Mouse (Mus musculus) E14TG2a.4 (cell line): ENCODE data around the gene Rundc3a.

Experiments used
- H3K27me3 ChIP-seq: 2 replicates; pipeline ENCODE4 v1.6.1; 2014; ENCODE audit warnings: low read length, control low read depth; ENCODE audit not compliant: insufficient read depth
- H3K36me3 ChIP-seq: 2 replicates; pipeline ENCODE4 v1.6.1; 2014; ENCODE audit warnings: low read length, control low read depth; ENCODE audit not compliant: insufficient read depth
- H3K4me1 ChIP-seq: replicated peaks from 2 replicates; pipeline ENCODE4 v1.6.1; 2014; ENCODE audit warnings: low read depth, low read length, control low read depth
- H3K4me3 ChIP-seq: replicated peaks from 2 replicates; pipeline ENCODE4 v1.5.1; 2014; ENCODE audit warnings: mild to moderate bottlenecking, low read length
- H3K9me3 ChIP-seq: 2 replicates; pipeline ENCODE4 v1.6.1; 2014; ENCODE audit warnings: low read length, control low read depth
- CTCF ChIP-seq: conservative IDR thresholded peaks from 2 replicates; pipeline ENCODE4 v1.5.1; 2014; ENCODE audit warnings: low read length
- NANOG ChIP-seq: IDR thresholded peaks from 2 replicates; pipeline ENCODE4 v1.6.1; 2014; ENCODE audit warnings: borderline replicate concordance, low read length, mixed read lengths
- POU5F1 ChIP-seq: IDR thresholded peaks from 2 replicates; pipeline ENCODE4 v1.6.1; 2014; ENCODE audit warnings: low read length, borderline replicate concordance

Rundc3a gene

DNA sequence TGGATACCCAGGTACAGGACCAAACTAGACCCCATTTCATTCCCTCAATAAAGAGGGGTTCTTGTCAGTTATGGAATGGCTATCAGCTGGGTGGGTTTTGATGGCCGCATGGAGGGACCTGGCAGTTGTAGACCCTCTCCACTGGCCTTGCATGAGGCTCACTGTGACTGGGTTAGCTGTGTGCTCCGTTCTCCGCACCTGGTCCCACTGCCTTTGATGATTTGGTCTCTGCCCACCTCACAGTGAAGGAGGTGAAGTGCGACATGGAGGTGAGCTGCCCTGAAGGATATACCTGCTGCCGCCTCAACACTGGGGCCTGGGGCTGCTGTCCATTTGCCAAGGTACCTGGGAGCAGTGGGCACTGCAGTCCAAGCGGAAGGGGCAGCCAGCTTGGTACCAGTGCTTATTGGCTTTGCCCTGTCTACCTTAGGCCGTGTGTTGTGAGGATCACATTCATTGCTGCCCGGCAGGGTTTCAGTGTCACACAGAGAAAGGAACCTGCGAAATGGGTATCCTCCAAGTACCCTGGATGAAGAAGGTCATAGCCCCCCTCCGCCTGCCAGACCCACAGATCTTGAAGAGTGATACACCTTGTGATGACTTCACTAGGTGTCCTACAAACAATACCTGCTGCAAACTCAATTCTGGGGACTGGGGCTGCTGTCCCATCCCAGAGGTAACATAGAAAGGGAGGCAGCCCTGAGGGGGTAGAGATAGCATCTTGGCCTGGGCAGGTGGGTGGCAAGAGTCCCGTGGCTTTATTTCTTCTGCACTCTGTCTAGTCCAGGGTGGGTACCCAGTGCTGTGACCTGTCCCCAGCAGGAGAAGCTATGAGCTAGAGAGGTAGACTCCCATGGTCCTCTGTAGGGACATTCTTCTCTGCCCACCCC is 41.9 kb downstream of the Rundc3a start:
- H3K27me3 ChIP-seq, result peaks cover 24% of the 10 kb centered on the region
- H3K4me3 ChIP-seq, result no peak overlapping the region
- no peaks in the 10 kb centered on the region for H3K9me3 ChIP-seq
- peaks cover 45% of the 10 kb centered on the region for H3K36me3 ChIP-seq
- H3K4me1 ChIP-seq, result peaks cover 68% of the 10 kb centered on the region
- TF ChIP-seq CTCF, result no peak
- no peak for TF ChIP-seq NANOG
- TF ChIP-seq POU5F1, result no peak

DNA sequence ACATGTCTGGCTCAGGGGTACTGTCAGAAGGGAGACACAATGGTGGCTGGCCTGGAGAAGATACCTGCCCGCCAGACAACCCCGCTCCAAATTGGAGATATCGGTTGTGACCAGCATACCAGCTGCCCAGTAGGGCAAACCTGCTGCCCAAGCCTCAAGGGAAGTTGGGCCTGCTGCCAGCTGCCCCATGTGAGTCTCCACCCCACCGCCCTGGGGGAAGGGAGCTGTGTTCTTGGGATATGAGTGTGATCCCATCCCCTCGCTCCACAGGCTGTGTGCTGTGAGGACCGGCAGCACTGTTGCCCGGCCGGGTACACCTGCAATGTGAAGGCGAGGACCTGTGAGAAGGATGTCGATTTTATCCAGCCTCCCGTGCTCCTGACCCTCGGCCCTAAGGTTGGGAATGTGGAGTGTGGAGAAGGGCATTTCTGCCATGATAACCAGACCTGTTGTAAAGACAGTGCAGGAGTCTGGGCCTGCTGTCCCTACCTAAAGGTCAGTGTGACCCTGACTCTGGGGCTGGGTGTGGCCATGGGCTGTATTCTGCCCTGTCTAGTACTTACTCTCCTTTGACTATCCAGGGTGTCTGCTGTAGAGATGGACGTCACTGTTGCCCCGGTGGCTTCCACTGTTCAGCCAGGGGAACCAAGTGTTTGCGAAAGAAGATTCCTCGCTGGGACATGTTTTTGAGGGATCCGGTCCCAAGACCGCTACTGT is 42.7 kb downstream of the Rundc3a start:
- Histone ChIP-seq H3K27me3 (peaks cover 25% of the 10 kb centered on the region), H3K9me3 (no peaks in the 10 kb centered on the region), H3K36me3 (peaks cover 45% of the 10 kb centered on the region), H3K4me1 (peaks cover 76% of the 10 kb centered on the region), H3K4me3 (no peak overlapping the region)
- TF ChIP-seq CTCF, result no peak

DNA sequence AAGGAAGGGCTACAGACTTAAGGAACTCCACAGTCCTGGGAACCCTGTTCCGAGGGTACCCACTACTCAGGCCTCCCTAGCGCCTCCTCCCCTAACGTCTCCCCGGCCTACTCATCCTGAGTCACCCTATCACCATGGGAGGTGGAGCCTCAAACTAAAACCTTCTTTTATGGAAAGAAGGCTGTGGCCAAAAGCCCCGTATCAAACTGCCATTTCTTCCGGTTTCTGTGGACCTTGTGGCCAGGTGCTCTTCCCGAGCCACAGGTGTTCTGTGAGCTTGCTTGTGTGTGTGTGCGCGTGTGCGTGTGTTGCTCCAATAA is 43.2 kb downstream of the Rundc3a start:
- Histone ChIP-seq H3K9me3 (no peaks in the 10 kb centered on the region), H3K4me3 (no peak overlapping the region), H3K27me3 (peaks cover 25% of the 10 kb centered on the region), H3K36me3 (peaks cover 45% of the 10 kb centered on the region), H3K4me1 (peaks cover 74% of the 10 kb centered on the region)
- TF ChIP-seq CTCF, result no peak
- TF ChIP-seq POU5F1, result no peak
- TF ChIP-seq NANOG, result no peak

DNA sequence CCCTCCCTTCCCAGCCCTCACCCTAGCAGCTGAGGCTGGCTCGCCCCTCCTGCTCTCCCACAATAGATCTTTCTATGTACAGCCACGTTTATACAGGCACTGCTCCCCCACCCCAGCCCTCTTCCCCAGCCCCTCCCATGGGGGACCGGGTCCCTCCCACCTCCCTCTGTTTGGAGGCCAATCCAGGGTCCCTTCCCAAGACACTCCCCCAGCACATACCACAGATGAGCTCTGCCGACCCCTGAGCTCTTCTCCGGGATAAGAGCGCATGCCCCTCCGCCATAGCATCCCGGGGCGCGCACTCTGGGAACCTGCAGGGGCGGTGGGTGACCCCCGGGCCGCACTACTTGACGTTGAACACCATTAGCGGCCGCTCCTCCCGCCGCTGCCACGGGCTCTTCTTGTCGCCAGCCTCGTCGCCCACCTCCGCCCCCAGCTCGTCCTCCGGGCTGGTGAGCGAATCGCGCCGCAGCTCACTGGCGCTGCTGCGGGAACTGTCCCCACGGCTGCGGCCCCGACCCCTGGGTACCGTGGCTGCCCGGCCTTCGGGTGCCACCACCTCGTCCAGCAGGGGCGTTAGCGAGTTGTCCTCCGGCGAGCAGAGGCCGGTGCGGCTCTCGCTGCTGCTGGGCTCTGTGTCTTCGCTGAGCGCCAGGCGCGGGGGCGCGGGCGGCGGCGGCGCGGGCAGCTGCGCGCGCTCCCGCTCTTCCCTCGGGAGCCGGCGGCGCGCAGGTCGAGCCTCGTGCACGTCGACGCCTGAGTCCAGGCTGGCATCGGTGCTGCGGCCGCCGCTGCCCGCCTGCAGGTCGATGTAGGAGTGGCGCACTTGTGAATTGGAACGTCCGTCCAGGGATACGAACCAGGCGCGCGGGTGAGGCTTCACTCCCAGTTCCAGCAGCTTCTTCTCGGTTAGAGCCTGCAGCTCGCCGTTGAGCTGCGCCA is 44.2 kb downstream of the Rundc3a start:
- peaks cover 69% of the 10 kb centered on the region for H3K4me1 ChIP-seq
- TF ChIP-seq CTCF (no peak), POU5F1 (no peak), NANOG (no peak)
- H3K4me3 ChIP-seq, result peak overlapping the region; percentile 90
- H3K9me3 ChIP-seq, result no peaks in the 10 kb centered on the region
- H3K36me3 ChIP-seq, result peaks cover 43% of the 10 kb centered on the region
- peaks cover 25% of the 10 kb centered on the region for H3K27me3 ChIP-seq

DNA sequence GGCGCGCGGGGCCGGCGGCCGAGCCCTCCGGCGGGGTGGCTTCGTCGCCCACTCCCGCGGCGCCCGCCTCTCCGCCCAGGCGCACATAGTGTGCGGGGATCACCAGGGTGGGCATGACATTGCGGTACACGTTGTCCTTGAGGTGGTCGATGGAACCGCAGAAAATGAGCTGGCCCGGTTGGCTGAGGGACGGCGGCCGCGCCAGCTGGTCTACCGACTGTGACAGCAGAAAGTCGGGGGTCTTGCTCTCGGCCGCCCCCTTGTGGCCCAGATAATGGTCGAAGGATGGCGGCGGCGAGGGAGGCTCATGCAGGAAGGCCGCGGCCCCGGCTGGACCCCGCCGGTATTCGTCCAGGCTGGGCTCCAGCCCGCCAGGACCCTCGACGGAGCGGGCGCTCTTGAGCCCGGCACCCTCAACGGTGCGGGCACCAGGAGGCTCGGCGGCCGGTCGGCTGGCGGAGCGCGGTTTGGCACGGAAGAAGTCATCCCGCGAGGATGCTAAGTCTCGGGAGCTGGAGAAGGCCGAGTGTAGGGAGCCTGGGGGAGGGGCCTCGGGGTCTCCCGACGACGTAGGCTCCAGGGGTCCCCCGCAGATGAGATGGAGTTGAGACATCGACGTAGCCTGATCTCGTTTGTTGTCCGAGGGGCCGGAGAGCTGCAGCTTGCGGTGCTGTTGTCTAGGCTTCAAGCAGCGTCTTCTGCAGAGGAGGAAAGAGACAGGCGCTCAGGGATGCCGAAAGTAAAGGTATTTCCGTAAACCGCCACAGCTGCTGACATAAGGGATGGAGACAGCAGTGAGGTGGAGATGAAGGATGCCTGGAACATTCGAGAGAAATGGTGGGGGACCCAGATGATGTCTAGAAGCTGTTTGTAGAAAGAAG is 45.2 kb downstream of the Rundc3a start:
- Histone ChIP-seq H3K27me3 (peaks cover 31% of the 10 kb centered on the region), H3K9me3 (no peaks in the 10 kb centered on the region)
- TF ChIP-seq NANOG (no peak), CTCF (peak; percentile 49)

DNA sequence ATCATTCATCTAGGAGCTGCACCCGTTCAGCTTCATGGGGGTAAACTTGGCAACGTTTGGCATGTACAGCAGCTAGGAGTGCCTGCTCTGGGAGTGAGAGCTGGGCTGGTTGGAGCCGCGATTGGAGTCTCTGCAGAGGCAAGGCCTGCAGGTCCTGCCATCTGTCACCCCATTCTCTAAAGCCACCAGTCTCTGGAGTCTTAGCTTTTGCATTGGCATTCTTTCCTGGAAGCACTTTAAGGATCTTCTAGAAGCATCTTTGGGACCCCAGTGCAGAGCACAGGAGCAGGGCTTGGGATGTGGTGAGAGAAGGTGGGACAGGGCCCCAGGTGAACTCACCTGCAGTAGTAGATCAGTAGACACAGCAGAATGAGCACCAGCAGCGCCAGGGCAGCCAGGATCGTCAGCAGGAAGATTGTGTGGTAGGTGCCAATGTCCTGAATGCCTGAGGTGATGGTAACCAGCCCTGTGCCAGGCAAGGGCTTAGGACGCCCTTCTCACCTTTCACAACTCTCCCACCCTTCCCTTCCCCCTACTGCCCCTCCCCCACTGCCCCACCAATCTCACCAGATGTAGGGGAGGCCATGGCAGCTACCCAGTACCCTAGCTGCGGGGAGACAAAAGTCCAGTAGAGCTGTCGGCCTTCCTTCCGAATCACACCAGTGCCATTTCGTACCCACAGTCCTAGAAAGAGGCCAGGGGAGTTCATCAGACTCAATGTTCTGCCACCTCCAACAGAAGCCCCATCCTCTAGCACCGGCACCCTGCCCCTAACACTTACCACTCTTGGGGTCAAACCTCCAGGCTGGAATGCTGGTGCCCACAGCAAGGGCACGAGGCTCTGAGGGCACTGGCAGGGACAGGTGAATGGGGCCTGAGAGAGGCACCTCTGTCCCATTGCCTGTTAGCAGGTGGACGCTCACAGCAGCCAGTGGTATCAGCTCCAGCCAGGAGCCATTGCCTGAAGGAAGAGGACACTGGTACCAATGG is 46.2 kb downstream of the Rundc3a start:
- peaks cover 23% of the 10 kb centered on the region for H3K36me3 ChIP-seq
- TF ChIP-seq NANOG, result no peak
- no peak for TF ChIP-seq POU5F1
- H3K27me3 ChIP-seq, result peaks cover 40% of the 10 kb centered on the region
- H3K4me3 ChIP-seq, result peak overlapping the region; percentile 90
- H3K9me3 ChIP-seq, result no peaks in the 10 kb centered on the region
- peaks cover 65% of the 10 kb centered on the region for H3K4me1 ChIP-seq

More for the DNA sequence above, 45.2 kb downstream of the Rundc3a start:
- Histone ChIP-seq H3K4me1 (peaks cover 63% of the 10 kb centered on the region), H3K4me3 (peak overlapping the region; percentile 90), H3K36me3 (peaks cover 32% of the 10 kb centered on the region)

DNA sequence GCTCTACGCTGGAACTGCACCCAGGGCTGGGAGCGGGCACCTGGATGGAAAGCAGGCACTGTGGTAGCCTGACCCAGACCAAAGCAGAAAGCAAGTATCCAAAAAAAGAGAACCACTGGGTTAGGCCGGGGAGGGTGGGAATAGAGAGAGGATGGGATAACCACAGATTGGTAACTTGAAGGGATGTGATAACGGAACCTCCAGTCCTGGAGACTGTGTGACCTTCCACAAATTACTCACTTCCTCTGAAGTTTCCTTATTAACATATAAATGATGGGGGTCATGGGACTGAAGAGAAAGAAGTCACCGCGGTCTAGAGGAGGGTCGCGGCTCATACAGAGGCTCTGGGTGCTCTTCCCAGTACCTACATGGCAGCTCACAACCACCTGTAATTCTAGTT is 47.1 kb downstream of the Rundc3a start:
- H3K4me1 ChIP-seq, result peaks cover 68% of the 10 kb centered on the region

More for the DNA sequence above, 47.1 kb downstream of the Rundc3a start:
- no peak for TF ChIP-seq POU5F1
- no peak for TF ChIP-seq NANOG
- no peak for TF ChIP-seq CTCF
- peaks cover 47% of the 10 kb centered on the region for H3K27me3 ChIP-seq
- H3K9me3 ChIP-seq, result no peaks in the 10 kb centered on the region
- H3K4me3 ChIP-seq, result peak overlapping the region; percentile 46; the same call in 1 of the 2 replicates
- peaks cover 14% of the 10 kb centered on the region for H3K36me3 ChIP-seq
